Mouse (Mus musculus) midbrain, embryonic 15.5 days (tissue): ENCODE measurements at regions not wholly inside any gene's neighbourhood (a gene's known extent, or its start where the extent isn't known, plus 50 kb on each side); places are given as distances from the start of the nearest gene placed in this dataset.

Source experiments
- ATAC-seq: fragments of 200-750 bp; cut with Nextera tagmentation; replicated peaks from 2 replicates; pipeline ENCODE4 v1.8.0; 2017; ENCODE audit warnings: moderate TSS enrichment
- H3K27ac ChIP-seq: fragments of 300-500 bp; sonication (generic); 2 replicates; pipeline ENCODE4 v1.5.1; 2015; ENCODE audit warnings: mild to moderate bottlenecking, inconsistent platforms
- H3K27me3 ChIP-seq: fragments of 300-500 bp; sonication (generic); replicated peaks from 2 replicates; pipeline ENCODE4 v1.6.1; 2015; ENCODE audit warnings: inconsistent platforms
- H3K36me3 ChIP-seq: fragments of 300-500 bp; sonication (generic); replicated peaks from 2 replicates; pipeline ENCODE4 v1.6.1; 2015; ENCODE audit warnings: inconsistent platforms
- H3K4me1 ChIP-seq: fragments of 300-500 bp; sonication (generic); 2 replicates; pipeline ENCODE4 v1.6.1; 2015; ENCODE audit warnings: inconsistent platforms
- H3K4me2 ChIP-seq: fragments of 300-500 bp; sonication (generic); 2 replicates; pipeline ENCODE4 v1.6.1; 2015; ENCODE audit warnings: inconsistent platforms, mild to moderate bottlenecking, moderate library complexity
- H3K4me3 ChIP-seq: fragments of 300-500 bp; sonication (generic); 2 replicates; pipeline ENCODE4 v1.5.1; 2015; ENCODE audit warnings: mild to moderate bottlenecking, inconsistent platforms
- H3K9ac ChIP-seq: fragments of 300-500 bp; sonication (generic); 2 replicates; pipeline ENCODE4 v1.6.1; 2015; ENCODE audit warnings: mild to moderate bottlenecking, inconsistent platforms
- H3K9me3 ChIP-seq: fragments of 300-500 bp; sonication (generic); 2 replicates; pipeline ENCODE4 v1.6.1; 2016; ENCODE audit warnings: inconsistent platforms
- whole genome bisulfite sequencing: fragments of 180-500 bp; shearing (Covaris S2); methylation state at CpG from one replicate; pipeline ENCODE4 v1.1.7; 2015; ENCODE audit warnings: mixed read lengths; 5-methylcytosine and 5-hydroxymethylcytosine counted together

DNA sequence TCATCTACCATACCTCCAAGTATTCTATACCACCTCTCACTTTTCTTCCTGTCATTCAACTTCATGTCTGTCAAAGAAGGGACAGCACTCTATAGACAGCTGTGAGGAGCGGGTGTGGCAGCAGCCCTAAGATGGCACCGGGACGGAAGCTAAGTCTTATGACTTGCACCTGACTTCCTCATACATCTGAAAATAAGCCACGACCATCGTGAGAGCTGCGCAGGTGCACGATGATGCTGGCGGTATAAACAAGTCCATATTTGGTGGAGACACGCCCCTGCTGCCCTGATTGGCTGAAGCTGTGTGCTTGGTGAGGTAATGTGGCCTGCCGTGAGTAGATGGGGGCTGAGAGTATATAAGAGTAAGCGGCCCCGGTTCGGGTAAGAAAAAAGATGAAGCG is 560.3 kb upstream of the Tle4 start:
- no peak for ATAC-seq
- H3K4me3 ChIP-seq, result no peak overlapping the region
- H3K9ac ChIP-seq, result no peak overlapping the region
- no peak overlapping the region for H3K27ac ChIP-seq
- no peaks in the 10 kb centered on the region for H3K9me3 ChIP-seq
- H3K36me3 ChIP-seq, result no peaks in the 10 kb centered on the region
- no peaks in the 10 kb centered on the region for H3K4me1 ChIP-seq
- H3K4me2 ChIP-seq, result no peak overlapping the region
- no peaks in the 10 kb centered on the region for H3K27me3 ChIP-seq
- 87% methylated on average over 14 of the region's 14 CpGs for WGBS

DNA sequence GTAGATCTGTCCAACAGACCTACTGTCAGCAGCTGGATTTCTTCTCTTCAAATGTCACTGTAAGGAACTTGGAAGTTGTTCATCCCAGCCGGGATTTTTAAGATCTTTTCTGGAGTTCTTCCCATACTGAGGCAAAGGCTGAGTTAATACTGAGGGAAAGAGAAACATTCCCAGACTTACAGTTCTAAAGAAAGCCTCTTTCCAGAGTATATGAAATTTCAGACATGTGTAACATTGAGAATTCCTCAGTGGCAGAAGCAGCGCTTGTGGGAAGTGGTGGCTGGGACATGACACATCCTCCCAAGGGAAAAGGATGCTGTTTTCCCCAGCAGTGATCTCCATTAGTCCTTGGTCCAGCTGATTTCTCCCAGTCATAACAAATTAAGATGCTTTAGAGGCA is 556.8 kb upstream of the Tle4 start:
- 73% methylated on average over 2 of the region's 2 CpGs for WGBS
- Histone ChIP-seq H3K4me3 (no peak overlapping the region), H3K9ac (no peak overlapping the region), H3K36me3 (no peaks in the 10 kb centered on the region), H3K4me1 (no peaks in the 10 kb centered on the region), H3K4me2 (no peak overlapping the region), H3K27me3 (no peaks in the 10 kb centered on the region), H3K9me3 (no peaks in the 10 kb centered on the region), H3K27ac (no peak overlapping the region)
- ATAC-seq, result no peak

DNA sequence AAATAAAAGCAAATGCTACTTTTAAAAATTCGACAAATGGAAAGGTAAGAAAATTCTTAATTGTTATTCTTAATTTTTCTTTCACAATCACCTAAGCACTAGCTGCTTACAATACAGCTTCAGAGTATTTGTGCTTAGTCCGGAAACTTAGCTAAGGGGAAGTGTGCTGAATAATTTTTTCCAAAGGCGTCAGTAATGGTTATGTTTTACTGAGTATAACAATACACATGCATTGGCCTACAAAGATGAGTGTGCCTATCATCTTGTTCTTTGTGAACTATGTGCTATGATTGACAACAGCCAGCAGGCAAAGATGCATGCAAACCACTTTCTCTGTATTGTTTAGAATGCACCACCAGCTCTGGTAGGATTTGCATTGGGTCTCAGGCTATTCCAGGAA is 548.5 kb upstream of the Tle4 start:
- Histone ChIP-seq H3K9ac (no peak overlapping the region), H3K27me3 (no peaks in the 10 kb centered on the region), H3K4me1 (no peaks in the 10 kb centered on the region), H3K4me3 (no peak overlapping the region), H3K9me3 (no peaks in the 10 kb centered on the region), H3K4me2 (no peak overlapping the region), H3K36me3 (no peaks in the 10 kb centered on the region), H3K27ac (no peak overlapping the region)
- ATAC-seq, result no peak
- WGBS, result 92% methylated on average over 3 of the region's 3 CpGs

DNA sequence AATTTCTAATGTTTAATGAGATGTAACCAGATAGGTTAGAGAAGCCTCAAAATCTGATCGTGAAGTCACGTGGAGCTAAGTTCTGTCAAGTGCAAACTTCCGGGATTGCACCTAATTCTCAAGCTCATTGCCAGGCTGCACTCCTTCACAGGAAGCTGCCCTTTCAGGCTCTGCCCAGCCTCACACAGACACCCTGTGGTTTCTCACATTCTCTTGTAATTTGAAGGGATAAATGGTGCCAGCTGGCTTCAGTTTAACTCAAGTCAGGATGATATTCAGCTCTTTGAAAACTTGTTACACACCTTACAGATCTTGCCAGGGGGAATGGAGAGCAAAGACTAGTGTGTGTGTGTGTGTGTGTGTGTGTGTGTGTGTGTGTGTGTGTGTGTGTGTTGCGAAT is 529.3 kb upstream of the Tle4 start:
- no peaks in the 10 kb centered on the region for H3K9me3 ChIP-seq
- H3K4me1 ChIP-seq, result no peaks in the 10 kb centered on the region
- no peak overlapping the region for H3K27ac ChIP-seq
- WGBS, result 63% methylated on average over 4 of the region's 4 CpGs
- no peak overlapping the region for H3K4me3 ChIP-seq
- H3K36me3 ChIP-seq, result no peaks in the 10 kb centered on the region
- no peak for ATAC-seq
- no peaks in the 10 kb centered on the region for H3K27me3 ChIP-seq
- no peak overlapping the region for H3K9ac ChIP-seq
- H3K4me2 ChIP-seq, result no peak overlapping the region

DNA sequence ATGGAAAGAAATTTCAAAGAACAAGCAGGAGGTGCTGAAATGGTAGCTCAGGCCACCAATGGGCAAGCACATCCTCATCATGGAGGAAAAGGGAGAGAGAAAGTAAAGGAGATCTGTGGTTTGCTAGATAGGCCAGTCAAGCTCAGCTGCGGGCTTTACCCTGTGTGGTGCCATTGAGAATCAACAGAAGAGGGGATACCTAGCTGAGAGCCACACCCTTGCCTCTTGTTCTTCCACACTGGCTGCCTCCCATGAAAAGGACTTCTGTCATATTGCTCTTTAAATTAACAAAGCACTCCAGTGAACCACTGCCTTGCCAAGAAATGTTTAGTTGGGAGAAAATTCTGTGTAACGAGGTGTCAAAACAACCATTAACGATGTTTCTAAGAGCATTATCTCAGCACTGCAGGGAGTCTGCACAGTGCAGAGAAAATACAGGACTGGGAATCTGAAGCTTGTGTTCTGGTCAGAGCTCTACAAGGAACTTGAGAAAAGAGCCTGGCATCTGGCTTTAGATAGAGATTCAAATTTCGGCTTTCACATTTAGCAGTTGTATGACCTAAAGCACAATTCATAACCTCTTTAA is 510.7 kb upstream of the Tle4 start:
- no peak overlapping the region for H3K9ac ChIP-seq
- H3K36me3 ChIP-seq, result no peaks in the 10 kb centered on the region
- no peak overlapping the region for H3K4me3 ChIP-seq
- ATAC-seq, result no peak
- H3K4me1 ChIP-seq, result no peaks in the 10 kb centered on the region
- no peak overlapping the region for H3K27ac ChIP-seq
- H3K27me3 ChIP-seq, result no peaks in the 10 kb centered on the region
- 37% methylated on average over 4 of the region's 4 CpGs for WGBS
- H3K9me3 ChIP-seq, result no peaks in the 10 kb centered on the region
- H3K4me2 ChIP-seq, result no peak overlapping the region

DNA sequence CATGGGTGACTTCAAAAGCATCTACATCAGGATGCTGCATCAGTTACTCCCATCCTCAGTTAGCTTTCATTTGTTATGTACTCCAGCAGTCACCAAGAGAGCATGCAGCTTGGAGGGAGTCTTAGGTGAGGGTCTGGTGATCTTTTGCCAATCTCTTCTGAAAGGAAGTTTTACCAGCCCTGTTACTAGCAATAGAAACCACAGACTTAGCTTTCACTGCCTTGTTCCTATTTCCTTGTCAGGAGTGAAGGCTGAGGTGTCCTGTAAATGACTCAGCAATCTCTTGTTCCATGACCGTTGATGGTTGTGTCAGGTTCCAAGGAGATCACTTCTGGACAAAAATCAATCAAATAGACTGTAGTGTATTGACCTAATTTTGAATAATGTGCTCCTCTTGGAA is 497.2 kb upstream of the Tle4 start:
- H3K9me3 ChIP-seq, result no peaks in the 10 kb centered on the region
- H3K9ac ChIP-seq, result no peak overlapping the region
- no peaks in the 10 kb centered on the region for H3K36me3 ChIP-seq
- H3K4me3 ChIP-seq, result no peak overlapping the region
- no peak for ATAC-seq
- H3K27ac ChIP-seq, result no peak overlapping the region
- no peaks in the 10 kb centered on the region for H3K4me1 ChIP-seq
- WGBS, result 87% methylated on average over 1 of the region's 1 CpGs
- H3K4me2 ChIP-seq, result no peak overlapping the region
- no peaks in the 10 kb centered on the region for H3K27me3 ChIP-seq

DNA sequence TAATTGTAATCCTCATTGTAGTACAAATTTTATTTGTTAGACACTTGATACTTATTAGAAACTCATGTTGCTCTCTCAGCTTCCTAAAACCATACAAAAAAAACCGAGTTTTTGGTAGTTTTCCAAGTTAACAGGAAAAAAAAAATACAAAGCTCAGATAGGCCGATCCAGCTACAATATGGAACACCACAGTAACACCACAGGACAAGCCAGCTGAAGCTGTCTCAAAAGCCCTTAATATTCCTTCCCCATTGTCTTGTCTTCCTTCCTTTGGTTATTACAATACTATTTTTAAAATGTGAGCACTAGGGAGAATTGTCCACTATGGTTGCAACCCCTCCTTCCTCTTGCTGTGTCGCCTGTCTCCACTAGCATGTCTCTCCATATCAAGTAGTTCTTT is 495.7 kb upstream of the Tle4 start:
- Histone ChIP-seq H3K4me2 (no peak overlapping the region), H3K9ac (no peak overlapping the region), H3K36me3 (no peaks in the 10 kb centered on the region), H3K4me1 (no peaks in the 10 kb centered on the region), H3K9me3 (no peaks in the 10 kb centered on the region), H3K27me3 (no peaks in the 10 kb centered on the region), H3K4me3 (no peak overlapping the region), H3K27ac (no peak overlapping the region)
- WGBS, result 77% methylated on average over 3 of the region's 3 CpGs
- ATAC-seq, result no peak

DNA sequence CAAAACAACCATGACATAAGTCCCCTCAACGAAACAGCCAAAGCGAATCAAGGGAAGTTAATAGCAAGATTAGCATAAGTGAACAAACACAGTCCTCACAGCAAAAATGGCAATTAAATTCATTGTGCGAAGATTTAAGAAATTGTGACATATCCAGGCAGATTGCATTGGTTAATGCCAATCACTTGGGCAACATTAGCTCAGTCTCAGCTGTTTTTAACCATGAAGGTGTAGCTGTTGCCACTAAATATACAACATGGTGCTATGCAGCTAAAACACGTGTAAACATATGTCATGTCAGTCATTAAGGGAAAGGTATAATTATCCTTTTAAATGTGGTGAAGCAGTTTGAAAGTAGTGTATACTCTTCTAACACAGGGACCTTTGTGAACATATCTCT is 482.8 kb upstream of the Tle4 start:
- H3K36me3 ChIP-seq, result no peaks in the 10 kb centered on the region
- no peaks in the 10 kb centered on the region for H3K27me3 ChIP-seq
- H3K9me3 ChIP-seq, result no peaks in the 10 kb centered on the region
- no peak overlapping the region for H3K4me2 ChIP-seq
- ATAC-seq, result no peak
- no peaks in the 10 kb centered on the region for H3K4me1 ChIP-seq
- no peak overlapping the region for H3K9ac ChIP-seq
- WGBS, result 88% methylated on average over 4 of the region's 4 CpGs
- no peak overlapping the region for H3K27ac ChIP-seq
- no peak overlapping the region for H3K4me3 ChIP-seq

DNA sequence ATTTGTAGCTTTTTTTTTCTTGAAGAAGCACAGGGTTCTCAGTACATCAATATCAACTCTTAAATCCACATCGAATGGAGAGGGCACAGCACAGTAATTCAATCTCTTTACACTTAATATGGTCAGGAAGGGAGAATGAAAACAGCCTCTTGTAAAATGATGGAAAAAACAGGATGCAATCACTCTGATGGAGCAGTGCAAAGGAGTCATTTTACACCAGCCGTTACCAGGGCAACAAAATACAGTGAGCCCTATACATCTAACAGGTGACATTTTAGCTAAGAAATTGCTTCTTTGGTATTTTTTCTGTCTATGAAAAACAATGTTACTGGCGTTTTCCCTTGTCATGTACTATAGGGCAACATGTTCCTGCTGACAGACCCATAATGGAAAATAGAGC is 459.9 kb upstream of the Tle4 start:
- Histone ChIP-seq H3K9me3 (no peaks in the 10 kb centered on the region), H3K9ac (no peak overlapping the region), H3K36me3 (no peaks in the 10 kb centered on the region), H3K27me3 (no peaks in the 10 kb centered on the region), H3K4me1 (peaks cover 10% of the 10 kb centered on the region), H3K27ac (no peak overlapping the region), H3K4me2 (no peak overlapping the region), H3K4me3 (no peak overlapping the region)
- ATAC-seq, result no peak
- WGBS, result 82% methylated on average over 3 of the region's 3 CpGs

DNA sequence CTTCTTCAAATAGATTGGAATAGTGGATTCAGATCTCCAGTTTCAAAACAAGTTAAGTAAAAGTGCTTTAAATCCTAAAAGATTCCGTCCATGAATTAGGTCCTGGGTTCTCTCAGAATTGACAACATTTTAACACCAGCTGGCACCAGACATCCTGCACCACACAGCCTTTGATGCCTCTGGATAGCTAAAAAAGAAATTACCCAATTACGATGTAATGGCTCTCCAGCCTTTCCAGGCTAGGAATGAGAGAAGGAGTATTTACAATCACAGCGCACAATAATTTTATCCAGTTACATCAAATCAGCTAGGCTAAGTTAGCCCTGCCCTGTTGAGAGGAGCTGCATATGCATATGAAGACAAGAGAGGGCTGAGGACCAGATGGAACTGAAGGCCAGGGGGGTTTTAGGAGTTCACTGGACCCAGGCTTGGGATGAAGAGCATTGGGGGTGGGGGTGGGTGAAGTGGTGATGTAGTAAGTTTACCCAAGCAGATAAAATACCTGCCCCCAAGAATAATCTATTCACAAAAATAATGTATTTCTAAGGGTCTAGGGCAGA is 455.8 kb upstream of the Tle4 start:
- Histone ChIP-seq H3K9ac (no peak overlapping the region), H3K27ac (no peak overlapping the region), H3K9me3 (no peaks in the 10 kb centered on the region), H3K36me3 (no peaks in the 10 kb centered on the region), H3K4me3 (no peak overlapping the region), H3K27me3 (no peaks in the 10 kb centered on the region), H3K4me1 (peaks cover 13% of the 10 kb centered on the region), H3K4me2 (no peak overlapping the region)
- WGBS, result 61% methylated on average over 3 of the region's 3 CpGs
- ATAC-seq, result no peak

DNA sequence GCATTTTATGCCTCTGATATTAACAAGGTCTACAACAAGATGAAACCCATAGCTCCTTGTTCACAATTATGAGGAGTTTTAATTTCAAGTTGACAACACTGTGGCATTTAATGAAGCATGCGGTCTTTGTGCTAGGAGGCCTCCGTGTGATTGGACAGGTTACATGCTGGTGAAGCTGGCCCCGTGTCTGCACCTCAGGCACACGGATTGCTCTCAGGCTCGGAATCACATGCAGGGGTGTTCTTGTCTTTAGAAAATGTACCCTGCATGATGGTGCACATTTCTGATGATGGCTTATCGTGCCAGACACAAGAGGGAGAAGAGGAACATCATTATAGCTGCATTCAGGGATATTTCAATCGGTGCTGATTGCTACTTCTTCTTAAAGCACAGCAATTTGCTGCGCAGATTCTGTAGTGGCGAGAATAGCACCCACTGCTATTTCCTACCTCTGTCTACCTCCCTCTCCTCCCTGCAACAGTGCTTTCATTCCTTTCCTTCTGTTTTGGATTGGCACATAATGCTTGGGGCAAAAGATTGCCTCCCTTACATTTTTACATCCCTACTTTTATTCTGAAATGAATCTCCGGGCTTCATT is 454.9 kb upstream of the Tle4 start:
- peaks cover 13% of the 10 kb centered on the region for H3K4me1 ChIP-seq
- peak; percentile 62; the same call in 1 of the 2 replicates for ATAC-seq
- H3K4me2 ChIP-seq, result no peak overlapping the region
- no peaks in the 10 kb centered on the region for H3K36me3 ChIP-seq
- H3K9me3 ChIP-seq, result no peaks in the 10 kb centered on the region
- no peak overlapping the region for H3K27ac ChIP-seq
- H3K9ac ChIP-seq, result no peak overlapping the region
- WGBS, result 60% methylated on average over 10 of the region's 10 CpGs
- H3K4me3 ChIP-seq, result no peak overlapping the region
- no peaks in the 10 kb centered on the region for H3K27me3 ChIP-seq

DNA sequence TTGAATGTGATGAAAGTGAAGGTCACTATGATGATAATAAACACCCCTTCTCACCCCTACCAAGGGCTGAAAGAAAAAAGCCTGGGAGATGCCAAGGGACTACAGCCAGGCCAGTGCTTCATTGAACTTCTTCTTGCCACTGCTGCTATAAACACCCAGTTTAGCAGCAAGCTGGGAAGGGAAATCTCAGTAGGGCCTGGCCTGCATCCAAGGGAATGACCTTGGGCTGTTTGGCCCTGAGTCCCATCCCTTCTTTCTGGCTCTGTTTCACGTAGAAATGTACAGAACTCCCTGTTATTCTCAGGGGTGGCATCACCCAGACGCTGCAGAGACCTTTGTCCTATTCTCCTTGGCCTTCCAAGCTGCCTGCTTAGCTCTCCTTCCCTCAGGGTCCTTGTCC is 450.0 kb upstream of the Tle4 start:
- H3K36me3 ChIP-seq, result no peaks in the 10 kb centered on the region
- 73% methylated on average over 2 of the region's 2 CpGs for WGBS
- H3K9me3 ChIP-seq, result no peaks in the 10 kb centered on the region
- no peak overlapping the region for H3K4me3 ChIP-seq
- no peak for ATAC-seq
- peaks cover 4% of the 10 kb centered on the region; the same call in 1 of the 2 replicates for H3K27me3 ChIP-seq
- no peak overlapping the region for H3K27ac ChIP-seq
- H3K4me1 ChIP-seq, result peaks cover 4% of the 10 kb centered on the region
- H3K4me2 ChIP-seq, result no peak overlapping the region
- no peak overlapping the region for H3K9ac ChIP-seq

DNA sequence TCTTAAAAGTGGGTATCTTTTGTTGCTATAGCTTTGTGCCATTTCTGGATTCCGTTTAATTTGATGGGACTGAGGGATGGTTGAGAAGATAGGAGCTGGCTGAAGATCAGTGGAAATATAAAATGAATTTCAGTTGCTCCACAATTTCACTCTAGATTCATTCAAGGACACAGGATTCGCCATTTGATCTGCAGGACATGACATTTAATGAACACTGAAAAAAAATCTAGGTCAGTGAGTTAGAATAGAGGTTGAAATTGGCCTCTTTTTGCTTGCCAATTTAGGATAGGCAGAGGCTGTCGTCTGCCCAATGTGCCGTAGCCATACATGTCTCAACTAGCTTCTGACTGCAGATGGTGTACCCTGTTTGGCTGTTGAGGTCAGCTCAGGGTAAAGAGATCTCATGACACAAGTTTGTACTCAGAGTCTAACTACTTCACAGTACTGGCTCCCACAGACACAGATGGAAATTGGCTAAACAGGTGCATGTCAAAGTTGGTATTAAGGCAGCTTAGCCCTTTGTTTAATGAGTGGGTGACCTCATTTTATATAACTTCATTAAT is 449.5 kb upstream of the Tle4 start:
- Histone ChIP-seq H3K27ac (no peak overlapping the region), H3K4me2 (no peak overlapping the region), H3K27me3 (peaks cover 4% of the 10 kb centered on the region; the same call in 1 of the 2 replicates), H3K9me3 (no peaks in the 10 kb centered on the region), H3K4me1 (no peaks in the 10 kb centered on the region), H3K9ac (no peak overlapping the region), H3K36me3 (no peaks in the 10 kb centered on the region), H3K4me3 (no peak overlapping the region)
- no peak for ATAC-seq
- WGBS, result 82% methylated on average over 4 of the region's 4 CpGs
